Mouse (Mus musculus) heart, embryonic 11.5 days (tissue): ENCODE results near the gene Clec2i. TPM values are rescaled to one million over a fixed set of nuclear protein-coding genes. Genes with fewer than 3 reads are reported as not detected.

ENCODE experiments used
- ATAC-seq: fragments of 200-750 bp; cut with Nextera tagmentation; replicated peaks from 2 replicates; pipeline ENCODE4 v1.8.0; 2017; ENCODE audit warnings: moderate library complexity; ENCODE audit not compliant: insufficient number of reproducible peaks, low FRiP score, low TSS enrichment
- H3K27ac ChIP-seq: fragments of 300-500 bp; sonication (generic); 2 replicates; pipeline ENCODE4 v1.5.1; 2014; ENCODE audit warnings: mild to moderate bottlenecking, low read depth, low read length
- H3K27me3 ChIP-seq: fragments of 300-500 bp; sonication (generic); 2 replicates; pipeline ENCODE4 v1.6.1; 2014; ENCODE audit warnings: mild to moderate bottlenecking, low read length, mixed read lengths; ENCODE audit not compliant: control insufficient read depth, insufficient read depth
- H3K36me3 ChIP-seq: fragments of 300-500 bp; sonication (generic); 2 replicates; pipeline ENCODE4 v1.6.1; 2014; ENCODE audit warnings: mild to moderate bottlenecking, low read length, moderate library complexity, mixed read lengths; ENCODE audit not compliant: control insufficient read depth, insufficient read depth
- H3K4me1 ChIP-seq: fragments of 300-500 bp; sonication (generic); 2 replicates; pipeline ENCODE4 v1.6.1; 2014; ENCODE audit warnings: low read length; ENCODE audit not compliant: control insufficient read depth, insufficient read depth
- H3K4me2 ChIP-seq: fragments of 300-500 bp; sonication (generic); 2 replicates; pipeline ENCODE4 v1.6.1; 2014; ENCODE audit warnings: mild to moderate bottlenecking, moderate library complexity
- H3K4me3 ChIP-seq: fragments of 300-500 bp; sonication (generic); 2 replicates; pipeline ENCODE4 v1.5.1; 2014; ENCODE audit warnings: low read depth, low read length
- H3K9ac ChIP-seq: fragments of 300-500 bp; sonication (generic); 2 replicates; pipeline ENCODE4 v1.6.1; 2014; ENCODE audit warnings: mild to moderate bottlenecking, low read depth, low read length, moderate library complexity
- H3K9me3 ChIP-seq: fragments of 300-500 bp; sonication (generic); replicated peaks from 2 replicates; pipeline ENCODE4 v1.6.1; 2016; ENCODE audit warnings: low read length; ENCODE audit not compliant: control insufficient read depth
- WGBS: fragments of 180-500 bp; shearing (Covaris S2); extraction: QIAGEN DNeasy Blood & Tissue Kit; methylation state at CpG from one replicate; pipeline ENCODE4 v1.1.7; 2014; ENCODE audit not compliant: insufficient replicate concordance; 5-methylcytosine and 5-hydroxymethylcytosine counted together
- polyA plus RNA-seq: library from polyadenylated mRNA; unstranded; fragments of >200 nt; fragmentation: Nextera tagmentation; extraction: Ambion mirVana; gene quantifications from 2 replicates; pipeline ENCODE4 v1.2.1, GENCODE M21; 2014

The Clec2i gene
- polyA plus RNA-seq, 1 experiment from 2014 or later = not detected

- no peak for ATAC-seq
- Histone ChIP-seq H3K27me3 (no peaks in the 10 kb centered on the region), H3K4me1 (no peaks in the 10 kb centered on the region), H3K36me3 (no peaks in the 10 kb centered on the region), H3K4me3 (no peak overlapping the region), H3K9ac (no peak overlapping the region), H3K4me2 (no peak overlapping the region), H3K9me3 (no peaks in the 10 kb centered on the region), H3K27ac (no peak overlapping the region)
- 47% methylated on average over 2 of the region's 2 CpGs for WGBS
Measured at GRCm38 (mm10) chr6:128850671-128851070, 36.7 kb upstream of the Clec2i start.

GRCm38 (mm10) chr6:128851151-128851550, 36.2 kb upstream of the Clec2i start:
- 74% methylated on average over 2 of the region's 2 CpGs for WGBS
- Histone ChIP-seq H3K27me3 (no peaks in the 10 kb centered on the region), H3K9me3 (no peaks in the 10 kb centered on the region), H3K4me2 (no peak overlapping the region), H3K9ac (no peak overlapping the region), H3K27ac (no peak overlapping the region), H3K4me1 (no peaks in the 10 kb centered on the region), H3K36me3 (no peaks in the 10 kb centered on the region), H3K4me3 (no peak overlapping the region)
- ATAC-seq = no peak

- WGBS = 68% methylated on average over 3 of the region's 3 CpGs
- Histone ChIP-seq H3K36me3 (no peaks in the 10 kb centered on the region), H3K9me3 (no peaks in the 10 kb centered on the region), H3K4me3 (no peak overlapping the region), H3K4me2 (no peak overlapping the region), H3K27ac (no peak overlapping the region), H3K27me3 (no peaks in the 10 kb centered on the region), H3K9ac (no peak overlapping the region), H3K4me1 (no peaks in the 10 kb centered on the region)
- ATAC-seq = no peak
Measured at GRCm38 (mm10) chr6:128852766-128853165, 34.6 kb upstream of the Clec2i start.

GRCm38 (mm10) chr6:128854024-128854820, 33.2 kb upstream of the Clec2i start:
- whole genome bisulfite sequencing = 35% methylated on average over 12 of the region's 12 CpGs
- Histone ChIP-seq H3K9me3 (no peaks in the 10 kb centered on the region), H3K4me2 (no peak overlapping the region), H3K27ac (no peak overlapping the region), H3K4me3 (no peak overlapping the region), H3K9ac (no peak overlapping the region), H3K27me3 (no peaks in the 10 kb centered on the region), H3K4me1 (no peaks in the 10 kb centered on the region), H3K36me3 (no peaks in the 10 kb centered on the region)
- peak; percentile 49; the same call in 1 of the 2 replicates for ATAC-seq

GRCm38 (mm10) chr6:128854895-128855294, 32.5 kb upstream of the Clec2i start:
- no peaks in the 10 kb centered on the region for H3K27me3 ChIP-seq
- 85% methylated on average over 3 of the region's 3 CpGs for WGBS
- H3K36me3 ChIP-seq = no peaks in the 10 kb centered on the region
- H3K9me3 ChIP-seq = no peaks in the 10 kb centered on the region
- H3K4me3 ChIP-seq = no peak overlapping the region
- no peak overlapping the region for H3K27ac ChIP-seq
- ATAC-seq = no peak
- H3K9ac ChIP-seq = no peak overlapping the region
- H3K4me1 ChIP-seq = no peaks in the 10 kb centered on the region
- no peak overlapping the region for H3K4me2 ChIP-seq

GRCm38 (mm10) chr6:128855477-128855876, 31.9 kb upstream of the Clec2i start:
- Histone ChIP-seq H3K4me1 (no peaks in the 10 kb centered on the region), H3K27me3 (no peaks in the 10 kb centered on the region), H3K4me2 (no peak overlapping the region), H3K27ac (no peak overlapping the region), H3K9ac (no peak overlapping the region), H3K9me3 (no peaks in the 10 kb centered on the region), H3K4me3 (no peak overlapping the region), H3K36me3 (no peaks in the 10 kb centered on the region)
- ATAC-seq = no peak
- WGBS = 52% methylated on average over 1 of the region's 1 CpGs

GRCm38 (mm10) chr6:128856250-128856649, 31.1 kb upstream of the Clec2i start:
- 0 out of 2 replicates have a peak, but pooled peaks have one; percentile 46 for ATAC-seq
- no peak overlapping the region for H3K9ac ChIP-seq
- no peaks in the 10 kb centered on the region for H3K27me3 ChIP-seq
- no peaks in the 10 kb centered on the region for H3K4me1 ChIP-seq
- no peak overlapping the region for H3K4me3 ChIP-seq
- no peak overlapping the region for H3K27ac ChIP-seq
- no peaks in the 10 kb centered on the region for H3K36me3 ChIP-seq
- WGBS = 68% methylated on average over 5 of the region's 5 CpGs
- H3K4me2 ChIP-seq = no peak overlapping the region
- no peaks in the 10 kb centered on the region for H3K9me3 ChIP-seq

- Histone ChIP-seq H3K9ac (no peak overlapping the region), H3K27ac (no peak overlapping the region), H3K27me3 (no peaks in the 10 kb centered on the region), H3K4me1 (no peaks in the 10 kb centered on the region), H3K36me3 (no peaks in the 10 kb centered on the region), H3K4me3 (no peak overlapping the region), H3K4me2 (no peak overlapping the region), H3K9me3 (no peaks in the 10 kb centered on the region)
- WGBS = 83% methylated on average over 2 of the region's 2 CpGs
- ATAC-seq = no peak
Measured at GRCm38 (mm10) chr6:128857976-128858375, 29.4 kb upstream of the Clec2i start.

- ATAC-seq = no peak
- WGBS = 11% methylated on average over 3 of the region's 3 CpGs
- Histone ChIP-seq H3K27me3 (no peaks in the 10 kb centered on the region), H3K4me1 (no peaks in the 10 kb centered on the region), H3K36me3 (no peaks in the 10 kb centered on the region), H3K4me3 (no peak overlapping the region), H3K9me3 (no peaks in the 10 kb centered on the region), H3K27ac (no peak overlapping the region), H3K9ac (no peak overlapping the region), H3K4me2 (no peak overlapping the region)
Measured at GRCm38 (mm10) chr6:128868861-128869260, 18.5 kb upstream of the Clec2i start.
